Mouse (Mus musculus) limb, embryonic 15.5 days (tissue): Measurements from ENCODE around the gene Mettl8. TPM values are rescaled to one million over a fixed set of nuclear protein-coding genes. Genes with fewer than 3 reads are reported as not detected.
A peak's percentile ranks its signal among the peaks of the same experiment; 100 is the strongest.

Source experiments
- ATAC-seq: fragments of 200-750 bp; cut with Nextera tagmentation; 2 replicates; pipeline ENCODE4 v1.8.0; 2017; ENCODE audit warnings: low read depth, moderate TSS enrichment; ENCODE audit not compliant: insufficient number of reproducible peaks, low FRiP score, low TSS enrichment
- H3K27ac ChIP-seq: fragments of 300-500 bp; sonication (generic); 2 replicates; pipeline ENCODE4 v1.5.1; 2015; ENCODE audit warnings: moderate library complexity, mild to moderate bottlenecking, inconsistent platforms
- H3K27me3 ChIP-seq: fragments of 300-500 bp; sonication (generic); 2 replicates; pipeline ENCODE4 v1.6.1; 2015; ENCODE audit warnings: inconsistent platforms
- H3K36me3 ChIP-seq: fragments of 300-500 bp; sonication (generic); 2 replicates; pipeline ENCODE4 v1.6.1; 2015; ENCODE audit warnings: inconsistent platforms
- H3K4me1 ChIP-seq: fragments of 300-500 bp; sonication (generic); 2 replicates; pipeline ENCODE4 v1.6.1; 2015; ENCODE audit warnings: inconsistent platforms
- H3K4me2 ChIP-seq: fragments of 300-500 bp; sonication (generic); 2 replicates; pipeline ENCODE4 v1.6.1; 2015; ENCODE audit warnings: mild to moderate bottlenecking, inconsistent platforms
- H3K4me3 ChIP-seq: fragments of 300-500 bp; sonication (generic); 2 replicates; pipeline ENCODE4 v1.5.1; 2015; ENCODE audit warnings: mild to moderate bottlenecking, inconsistent platforms
- H3K9ac ChIP-seq: fragments of 300-500 bp; sonication (generic); 2 replicates; pipeline ENCODE4 v1.6.1; 2015; ENCODE audit warnings: inconsistent platforms
- H3K9me3 ChIP-seq: fragments of 300-500 bp; sonication (generic); 2 replicates; pipeline ENCODE4 v1.6.1; 2016; ENCODE audit warnings: inconsistent platforms
- WGBS: fragments of 180-500 bp; shearing (Covaris S2); methylation state at CpG from one replicate; pipeline ENCODE4 v1.1.7; 2015; 5-methylcytosine and 5-hydroxymethylcytosine counted together
- polyA plus RNA-seq: library from polyadenylated mRNA; unstranded; fragments of >200 nt; fragmentation: Nextera tagmentation; extraction: Ambion mirVana; gene quantifications from 2 replicates; pipeline ENCODE4 v1.2.1, GENCODE M21; 2015

Gene Mettl8
- polyA plus RNA-seq = 13.1 and 13.6 TPM in 2 replicates

- Histone ChIP-seq H3K4me2 (peak within 1 kb of the TSS; percentile 62), H3K27ac (peak within 1 kb of the TSS; percentile 96), H3K9me3 (no peaks in the 10 kb centered on the region), H3K4me1 (no peaks in the 10 kb centered on the region), H3K27me3 (no peaks in the 10 kb centered on the region), H3K4me3 (peak within 1 kb of the TSS; percentile 88), H3K9ac (peak within 1 kb of the TSS; percentile 90), H3K36me3 (peaks cover 11% of the 10 kb centered on the region)
- peak; percentile 98 for ATAC-seq
- under 1% methylated on average over 57 of the region's 57 CpGs for WGBS
Measured at GRCm38 (mm10) chr2:71055300-71056114, at the start of gene Mettl8, which contains the start of gene Dcaf17. Gene Mettl8 (minus strand): TSS chr2:71055583. Gene Dcaf17 (plus strand): TSS chr2:71055328.

DNA sequence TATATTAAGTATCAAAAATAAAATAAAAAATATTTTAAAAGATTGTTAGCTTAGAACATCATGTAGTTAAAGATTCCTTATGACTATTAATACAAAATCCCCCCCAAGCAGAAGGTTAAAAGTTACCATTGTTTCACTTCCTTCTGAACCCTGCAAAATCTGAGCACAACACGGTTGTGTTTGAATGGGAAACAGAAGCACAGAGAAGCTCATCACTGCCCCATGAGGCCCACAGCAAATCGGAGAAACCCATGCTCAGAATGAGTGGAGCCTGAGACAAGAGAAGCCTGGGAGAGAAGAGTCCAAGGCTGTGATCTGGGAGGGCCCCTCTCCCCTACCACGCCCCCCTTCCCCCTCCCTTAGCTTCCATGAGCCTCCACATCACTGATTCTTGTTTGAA, 49.3 kb upstream of the Mettl8 start:
- 65% methylated on average over 3 of the region's 3 CpGs for WGBS
- Histone ChIP-seq H3K27ac (no peak overlapping the region), H3K36me3 (no peaks in the 10 kb centered on the region), H3K9me3 (no peaks in the 10 kb centered on the region), H3K9ac (no peak overlapping the region), H3K4me1 (peaks cover 6% of the 10 kb centered on the region; the same call in 1 of the 2 replicates), H3K4me2 (no peak overlapping the region), H3K4me3 (no peak overlapping the region), H3K27me3 (no peaks in the 10 kb centered on the region)
- ATAC-seq = no peak

- Histone ChIP-seq H3K27ac (no peak overlapping the region), H3K9ac (no peak overlapping the region), H3K4me2 (no peak overlapping the region), H3K36me3 (0 out of 2 replicates have a peak, but pooled peaks cover 4% of the 10 kb centered on the region), H3K9me3 (no peaks in the 10 kb centered on the region), H3K4me1 (peaks cover 6% of the 10 kb centered on the region; the same call in 1 of the 2 replicates), H3K4me3 (no peak overlapping the region), H3K27me3 (no peaks in the 10 kb centered on the region)
- no peak for ATAC-seq
- WGBS = 74% methylated on average over 4 of the region's 4 CpGs
Measured at GRCm38 (mm10) chr2:71103292-71103680, 47.9 kb upstream of the Mettl8 start.

GRCm38 (mm10) chr2:71102621-71103291, 47.4 kb upstream of the Mettl8 start:
- 66% methylated on average over 10 of the region's 10 CpGs for WGBS
- Histone ChIP-seq H3K27me3 (no peaks in the 10 kb centered on the region), H3K4me1 (peaks cover 6% of the 10 kb centered on the region; the same call in 1 of the 2 replicates), H3K36me3 (0 out of 2 replicates have a peak, but pooled peaks cover 4% of the 10 kb centered on the region), H3K4me3 (no peak overlapping the region), H3K27ac (no peak overlapping the region), H3K9ac (no peak overlapping the region), H3K4me2 (no peak overlapping the region), H3K9me3 (no peaks in the 10 kb centered on the region)
- ATAC-seq = no peak

GRCm38 (mm10) chr2:71096170-71096569, 40.8 kb upstream of the Mettl8 start:
- ATAC-seq = no peak
- no peaks in the 10 kb centered on the region for H3K4me1 ChIP-seq
- no peaks in the 10 kb centered on the region for H3K9me3 ChIP-seq
- no peak overlapping the region for H3K9ac ChIP-seq
- H3K27ac ChIP-seq = no peak overlapping the region
- H3K27me3 ChIP-seq = no peaks in the 10 kb centered on the region
- H3K36me3 ChIP-seq = peaks cover 13% of the 10 kb centered on the region; the same call in 1 of the 2 replicates
- H3K4me3 ChIP-seq = no peak overlapping the region
- WGBS = 81% methylated on average over 7 of the region's 7 CpGs
- H3K4me2 ChIP-seq = no peak overlapping the region

DNA sequence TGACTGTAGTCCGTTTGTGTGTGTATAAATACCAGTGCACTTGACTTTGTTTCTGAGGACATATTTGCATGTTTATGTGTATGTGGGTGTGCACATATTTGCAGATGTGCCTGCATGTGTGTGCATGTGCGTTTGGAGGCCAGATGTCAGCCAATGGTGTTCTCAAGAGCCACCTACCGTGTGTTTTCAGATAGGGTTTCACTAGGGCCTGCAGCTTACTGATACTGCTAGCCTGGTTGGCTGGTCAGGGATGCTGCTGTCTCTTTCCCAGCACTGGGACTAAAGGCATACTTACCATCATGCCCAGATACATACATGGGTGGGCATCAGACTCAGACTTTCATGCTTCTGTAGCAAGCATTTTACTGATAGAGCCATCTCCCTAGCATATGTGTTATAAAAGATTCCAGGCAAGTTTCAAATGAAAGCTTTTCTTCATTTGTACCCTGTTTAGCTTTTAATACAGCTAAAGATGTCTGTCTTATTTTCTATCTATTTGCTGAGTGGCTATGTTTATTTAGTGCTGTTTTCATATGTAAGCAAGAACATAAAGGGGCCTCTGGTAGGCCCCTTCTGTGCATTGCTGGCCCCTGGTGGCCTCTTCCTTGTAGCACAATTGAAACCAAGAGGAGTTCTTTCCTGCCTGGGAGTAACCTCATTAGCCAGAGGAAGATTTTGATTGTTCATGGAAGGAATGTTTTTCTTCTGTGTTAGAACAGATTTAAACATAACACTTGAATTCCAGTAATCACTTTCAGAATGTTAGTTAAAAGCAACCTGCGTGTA, 35.5 kb upstream of the Mettl8 start:
- no peak overlapping the region for H3K27ac ChIP-seq
- no peaks in the 10 kb centered on the region for H3K9me3 ChIP-seq
- H3K9ac ChIP-seq = no peak overlapping the region
- ATAC-seq = no peak
- H3K36me3 ChIP-seq = peaks cover 36% of the 10 kb centered on the region
- H3K4me1 ChIP-seq = no peaks in the 10 kb centered on the region
- no peak overlapping the region for H3K4me3 ChIP-seq
- no peak overlapping the region for H3K4me2 ChIP-seq
- 66% methylated on average over 4 of the region's 4 CpGs for WGBS
- no peaks in the 10 kb centered on the region for H3K27me3 ChIP-seq

- 58% methylated on average over 3 of the region's 3 CpGs for WGBS
- ATAC-seq = no peak
- no peak overlapping the region for H3K9ac ChIP-seq
- H3K4me1 ChIP-seq = no peaks in the 10 kb centered on the region
- no peak overlapping the region for H3K4me2 ChIP-seq
- no peaks in the 10 kb centered on the region for H3K9me3 ChIP-seq
- no peaks in the 10 kb centered on the region for H3K27me3 ChIP-seq
- no peak overlapping the region for H3K4me3 ChIP-seq
- H3K36me3 ChIP-seq = peaks cover 36% of the 10 kb centered on the region
- no peak overlapping the region for H3K27ac ChIP-seq
Measured at GRCm38 (mm10) chr2:71089766-71090165, 34.4 kb upstream of the Mettl8 start.

DNA sequence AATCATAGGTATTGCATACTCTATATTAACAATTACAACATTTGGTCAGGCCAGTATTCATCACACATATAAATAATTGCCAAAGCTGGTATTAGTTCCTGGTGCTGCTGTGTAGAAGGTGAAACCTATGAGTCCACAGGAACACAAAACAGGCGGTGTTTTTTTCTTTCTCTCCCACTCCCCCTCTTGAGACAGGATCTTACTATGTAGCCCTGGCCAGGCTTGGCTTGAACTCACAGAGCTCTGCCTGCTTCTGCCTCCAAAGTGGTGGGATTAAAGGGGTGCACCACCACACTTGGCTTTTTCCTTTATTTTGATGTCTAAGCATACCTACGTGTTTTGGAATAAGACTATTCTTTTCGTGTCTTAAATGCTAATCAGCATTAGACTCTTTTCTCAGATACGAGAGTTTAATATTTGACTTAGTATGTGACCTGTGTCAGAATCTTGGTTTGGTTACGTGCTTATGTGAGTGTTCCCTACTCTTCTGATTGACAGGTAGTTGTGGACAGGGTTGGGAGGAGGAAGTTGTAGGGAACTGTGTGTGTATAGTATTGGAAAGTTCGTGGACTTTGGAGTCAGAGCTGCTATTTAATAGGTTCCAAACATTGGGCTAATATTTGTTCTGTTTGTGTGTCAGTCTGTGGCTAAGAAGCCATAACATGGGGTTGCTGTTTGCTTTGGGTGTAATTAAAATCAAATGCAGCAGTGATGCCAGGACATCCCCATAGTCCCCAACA, 28.2 kb upstream of the Mettl8 start:
- Histone ChIP-seq H3K27me3 (no peaks in the 10 kb centered on the region), H3K36me3 (peaks cover 22% of the 10 kb centered on the region), H3K4me2 (no peak overlapping the region), H3K4me1 (no peaks in the 10 kb centered on the region), H3K9ac (no peak overlapping the region), H3K4me3 (no peak overlapping the region), H3K27ac (no peak overlapping the region), H3K9me3 (no peaks in the 10 kb centered on the region)
- no peak for ATAC-seq
- 91% methylated on average over 6 of the region's 6 CpGs for WGBS

DNA sequence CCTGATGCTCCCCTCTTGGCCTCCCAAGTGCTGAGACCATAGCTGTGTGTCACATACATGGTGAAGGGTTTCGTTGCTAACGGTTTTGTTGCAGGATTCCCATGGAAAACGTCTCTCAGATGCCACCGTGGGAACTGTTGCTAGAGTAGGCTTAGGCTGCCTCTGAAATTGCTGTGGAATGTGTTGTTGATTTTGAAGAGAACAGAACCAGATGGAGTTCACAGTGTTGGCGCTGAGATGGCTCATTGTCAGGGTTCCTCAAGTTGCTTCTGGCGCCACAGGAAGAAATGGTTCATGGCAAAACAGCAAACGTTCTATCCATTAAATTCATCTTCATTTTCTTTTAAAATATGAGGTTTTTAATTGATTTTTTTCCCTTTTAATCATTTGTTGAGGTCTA, 27.0 kb upstream of the Mettl8 start:
- Histone ChIP-seq H3K27ac (no peak overlapping the region), H3K4me2 (no peak overlapping the region), H3K4me3 (no peak overlapping the region), H3K9me3 (no peaks in the 10 kb centered on the region), H3K36me3 (peaks cover 16% of the 10 kb centered on the region), H3K27me3 (no peaks in the 10 kb centered on the region), H3K4me1 (no peaks in the 10 kb centered on the region), H3K9ac (no peak overlapping the region)
- ATAC-seq = no peak
- WGBS = 77% methylated on average over 7 of the region's 7 CpGs

DNA sequence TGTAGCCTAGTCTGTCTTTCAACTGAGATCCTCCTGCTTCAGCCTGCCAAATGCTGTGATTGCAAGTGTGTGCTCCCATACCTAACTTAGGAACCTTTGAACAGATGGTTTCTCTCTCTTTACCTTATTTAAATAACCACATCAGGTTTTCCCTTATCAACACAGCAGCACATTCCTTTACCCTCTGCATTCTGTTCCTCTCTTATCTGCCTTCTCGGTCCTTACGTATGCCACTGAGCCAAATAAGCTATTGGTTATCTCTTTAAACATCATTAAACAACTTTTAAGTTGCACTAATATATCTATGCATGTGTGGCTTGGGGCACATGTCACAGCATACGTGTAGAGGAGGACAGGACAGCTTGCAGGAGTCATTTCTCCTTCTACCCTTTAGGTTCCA, 18.4 kb upstream of the Mettl8 start:
- Histone ChIP-seq H3K4me3 (no peak overlapping the region), H3K27ac (no peak overlapping the region)
- no peak for ATAC-seq

GRCm38 (mm10) chr2:71073330-71073729, 17.9 kb upstream of the Mettl8 start:
- WGBS = 85% methylated on average over 3 of the region's 3 CpGs
- H3K27me3 ChIP-seq = no peaks in the 10 kb centered on the region
- no peak overlapping the region for H3K9ac ChIP-seq
- no peak for ATAC-seq
- no peaks in the 10 kb centered on the region for H3K9me3 ChIP-seq
- no peaks in the 10 kb centered on the region for H3K4me1 ChIP-seq
- H3K27ac ChIP-seq = no peak overlapping the region
- no peaks in the 10 kb centered on the region for H3K36me3 ChIP-seq
- H3K4me3 ChIP-seq = no peak overlapping the region
- H3K4me2 ChIP-seq = no peak overlapping the region

More for the DNA sequence above, 18.4 kb upstream of the Mettl8 start:
- H3K9ac ChIP-seq = no peak overlapping the region
- H3K4me1 ChIP-seq = no peaks in the 10 kb centered on the region
- no peaks in the 10 kb centered on the region for H3K27me3 ChIP-seq
- H3K9me3 ChIP-seq = no peaks in the 10 kb centered on the region
- no peaks in the 10 kb centered on the region for H3K36me3 ChIP-seq
- H3K4me2 ChIP-seq = no peak overlapping the region
- 90% methylated on average over 3 of the region's 3 CpGs for WGBS
